Mouse (Mus musculus) urinary bladder, postnatal 4 days (tissue): ENCODE data around the gene Gm49383.
"Not testable (repeated sequence)": the region's sequence is repeated elsewhere in the genome, so short reads cannot be mapped to it uniquely, and the experiment has no call there.

Experiments
- DNase-seq, 2 experiments: peaks; one replicate each; pipeline ENCODE4 v3.0.0; 2021 to 2022; ENCODE audit warnings: low spot score in 2 of 2

Gene Gm49383

GRCm38 (mm10) chr12:69166861-69167581 lies 29.9 kb downstream of the Gm49383 start:
- DNase-seq = not testable (repeated sequence)

GRCm38 (mm10) chr12:69164904-69165303 lies 32.0 kb downstream of the Gm49383 start:
- DNase-seq = no peak

- DNase-seq = not testable (repeated sequence)
Measured at GRCm38 (mm10) chr12:69163586-69163985, 33.3 kb downstream of the Gm49383 start.

- not testable (repeated sequence) for DNase-seq
Measured at GRCm38 (mm10) chr12:69160677-69161076, 36.2 kb downstream of the Gm49383 start.

GRCm38 (mm10) chr12:69159578-69159940 lies 37.3 kb downstream of the Gm49383 start:
- no peak for DNase-seq

- peak; percentile 94 to 95 for DNase-seq
Measured at GRCm38 (mm10) chr12:69158765-69159577, 37.9 kb downstream of the Gm49383 start, which contains the start of gene Rps29. Gene Rps29, minus strand, starts transcription at chr12:69159186.

GRCm38 (mm10) chr12:69158366-69158764 lies 38.5 kb downstream of the Gm49383 start:
- DNase-seq = no peak

GRCm38 (mm10) chr12:69157107-69157506 lies 39.8 kb downstream of the Gm49383 start:
- no peak for DNase-seq

- DNase-seq = no peak
Measured at GRCm38 (mm10) chr12:69156436-69156835, 40.5 kb downstream of the Gm49383 start.

- no peak for DNase-seq
Measured at GRCm38 (mm10) chr12:69155923-69156322, 41.0 kb downstream of the Gm49383 start.

- no peak for DNase-seq
Measured at GRCm38 (mm10) chr12:69150049-69150448, 46.9 kb downstream of the Gm49383 start.

GRCm38 (mm10) chr12:69147166-69147735 lies 49.7 kb downstream of the Gm49383 start:
- no peak for DNase-seq

GRCm38 (mm10) chr12:69143460-69143859 lies 53.4 kb downstream of the Gm49383 start:
- no peak for DNase-seq

GRCm38 (mm10) chr12:69139841-69140240 lies 57.1 kb downstream of the Gm49383 start:
- no peak for DNase-seq

- no peak for DNase-seq
Measured at GRCm38 (mm10) chr12:69139201-69139600, 57.7 kb downstream of the Gm49383 start.
